Mouse (Mus musculus) lung, embryonic 16.5 days (tissue): ENCODE measurements at regions not wholly inside any gene's neighbourhood (a gene's known extent, or its start where the extent isn't known, plus 50 kb on each side); places are given as distances from the start of the nearest gene placed in this dataset.

Experiments
- ATAC-seq: fragments of 200-750 bp; cut with Nextera tagmentation; 2 replicates; pipeline ENCODE4 v1.8.0; 2017; ENCODE audit warnings: low read depth, mild to moderate bottlenecking, moderate library complexity
- H3K27ac ChIP-seq: fragments of 300-500 bp; sonication (generic); 2 replicates; pipeline ENCODE4 v1.5.1; 2014; ENCODE audit warnings: mild to moderate bottlenecking, control low read depth, low read length
- H3K27me3 ChIP-seq: fragments of 300-500 bp; sonication (generic); 2 replicates; pipeline ENCODE4 v1.6.1; 2014; ENCODE audit warnings: low read depth, low read length, mixed read lengths; ENCODE audit not compliant: control insufficient read depth, insufficient read depth
- H3K36me3 ChIP-seq: fragments of 300-500 bp; sonication (generic); 2 replicates; pipeline ENCODE4 v1.6.1; 2014; ENCODE audit warnings: low read length; ENCODE audit not compliant: control insufficient read depth, insufficient read depth
- H3K4me1 ChIP-seq: fragments of 300-500 bp; sonication (generic); replicated peaks from 2 replicates; pipeline ENCODE4 v1.6.1; 2014; ENCODE audit warnings: low read length, mixed read lengths; ENCODE audit not compliant: control insufficient read depth, insufficient read depth
- H3K4me2 ChIP-seq: fragments of 300-500 bp; sonication (generic); 2 replicates; pipeline ENCODE4 v1.6.1; 2014; ENCODE audit warnings: low read depth, low read length, control low read depth
- H3K4me3 ChIP-seq: fragments of 300-500 bp; sonication (generic); 2 replicates; pipeline ENCODE4 v1.5.1; 2014; ENCODE audit warnings: mild to moderate bottlenecking, low read length, control low read depth
- H3K9ac ChIP-seq: fragments of 300-500 bp; sonication (generic); 2 replicates; pipeline ENCODE4 v1.6.1; 2014; ENCODE audit warnings: low read length, control low read depth
- H3K9me3 ChIP-seq: fragments of 300-500 bp; sonication (generic); 2 replicates; pipeline ENCODE4 v1.6.1; 2016; ENCODE audit warnings: low read length; ENCODE audit not compliant: control insufficient read depth
- WGBS: fragments of 180-500 bp; shearing (Covaris S2); extraction: QIAGEN DNeasy Blood & Tissue Kit; methylation state at CpG from one replicate; pipeline ENCODE4 v1.1.7; 2014; 5-methylcytosine and 5-hydroxymethylcytosine counted together

DNA sequence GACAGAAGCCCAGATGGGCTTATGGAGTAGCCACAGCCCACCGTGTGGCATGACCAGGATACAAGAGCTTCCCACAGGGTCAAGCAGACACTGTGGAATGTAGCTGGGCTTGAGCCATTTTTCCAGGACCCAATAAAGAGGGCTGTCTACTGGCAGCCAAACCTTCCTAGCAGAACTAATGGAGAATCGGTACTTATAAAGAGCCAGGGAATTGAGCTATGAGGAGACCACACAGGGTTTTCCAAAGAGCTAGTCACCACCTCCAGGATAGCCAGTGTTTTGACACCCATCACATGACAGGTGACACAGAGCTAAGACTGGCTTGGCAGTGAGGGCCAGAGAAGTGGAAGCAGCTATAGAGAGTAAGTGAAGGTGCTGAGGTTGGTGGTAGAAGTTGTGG lies 149.9 kb downstream of the Map2k4 start:
- no peaks in the 10 kb centered on the region; the same call in 1 of the 2 replicates for H3K4me1 ChIP-seq
- no peak overlapping the region for H3K4me3 ChIP-seq
- no peak for ATAC-seq
- WGBS = 85% methylated on average over 2 of the region's 2 CpGs
- no peak overlapping the region for H3K9ac ChIP-seq
- no peak overlapping the region for H3K27ac ChIP-seq
- H3K27me3 ChIP-seq = no peaks in the 10 kb centered on the region
- no peak overlapping the region for H3K4me2 ChIP-seq
- no peaks in the 10 kb centered on the region for H3K36me3 ChIP-seq
- no peaks in the 10 kb centered on the region for H3K9me3 ChIP-seq

DNA sequence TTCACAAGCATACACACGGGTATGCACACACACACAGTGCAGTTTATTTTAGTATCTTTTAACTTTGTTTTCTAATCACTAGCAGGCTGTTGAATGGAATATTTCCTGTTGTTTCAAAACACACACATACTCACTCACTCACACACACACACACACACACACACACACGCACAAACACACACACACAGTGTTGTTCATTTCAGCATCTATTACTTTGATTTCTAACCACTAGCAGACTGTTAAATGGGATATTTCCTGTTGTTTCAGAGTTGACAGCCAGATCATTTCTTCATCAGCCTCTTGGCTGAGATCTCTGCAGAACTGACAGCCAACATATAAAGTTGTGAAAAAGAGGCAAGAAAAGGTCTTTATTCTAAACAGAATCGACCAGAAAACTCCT lies 150.9 kb downstream of the Map2k4 start:
- no peaks in the 10 kb centered on the region; the same call in 1 of the 2 replicates for H3K4me1 ChIP-seq
- no peak overlapping the region for H3K9ac ChIP-seq
- H3K9me3 ChIP-seq = no peaks in the 10 kb centered on the region
- H3K27ac ChIP-seq = no peak overlapping the region
- no peak overlapping the region for H3K4me2 ChIP-seq
- no peak overlapping the region for H3K4me3 ChIP-seq
- WGBS = 62% methylated on average over 3 of the region's 3 CpGs
- no peak for ATAC-seq
- no peaks in the 10 kb centered on the region for H3K36me3 ChIP-seq
- H3K27me3 ChIP-seq = no peaks in the 10 kb centered on the region

DNA sequence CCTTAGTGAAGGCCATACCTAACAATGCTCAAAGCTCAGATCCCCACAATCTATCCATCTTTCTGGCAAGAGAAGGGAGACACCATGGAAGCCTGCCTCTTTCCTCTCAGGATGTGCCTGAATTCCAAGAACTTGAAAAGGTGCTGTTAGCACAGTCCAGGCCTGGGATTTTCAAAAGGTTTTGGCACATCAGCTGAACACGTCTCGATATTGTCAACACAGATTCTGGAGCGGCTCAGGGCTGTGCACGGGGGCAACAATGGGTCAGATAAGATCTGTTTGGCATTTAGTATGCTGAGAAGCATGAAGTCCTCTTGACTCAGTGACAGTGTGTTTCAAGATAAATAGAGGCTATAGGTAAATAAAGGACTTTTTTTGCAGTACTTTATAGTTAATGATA lies 152.8 kb downstream of the Map2k4 start:
- WGBS = 2% methylated on average over 4 of the region's 4 CpGs
- Histone ChIP-seq H3K27ac (no peak overlapping the region), H3K4me2 (no peak overlapping the region), H3K4me3 (no peak overlapping the region), H3K9me3 (no peaks in the 10 kb centered on the region), H3K36me3 (no peaks in the 10 kb centered on the region), H3K27me3 (no peaks in the 10 kb centered on the region), H3K4me1 (no peaks in the 10 kb centered on the region; the same call in 1 of the 2 replicates), H3K9ac (no peak overlapping the region)
- peak; percentile 36; the same call in 1 of the 2 replicates for ATAC-seq

DNA sequence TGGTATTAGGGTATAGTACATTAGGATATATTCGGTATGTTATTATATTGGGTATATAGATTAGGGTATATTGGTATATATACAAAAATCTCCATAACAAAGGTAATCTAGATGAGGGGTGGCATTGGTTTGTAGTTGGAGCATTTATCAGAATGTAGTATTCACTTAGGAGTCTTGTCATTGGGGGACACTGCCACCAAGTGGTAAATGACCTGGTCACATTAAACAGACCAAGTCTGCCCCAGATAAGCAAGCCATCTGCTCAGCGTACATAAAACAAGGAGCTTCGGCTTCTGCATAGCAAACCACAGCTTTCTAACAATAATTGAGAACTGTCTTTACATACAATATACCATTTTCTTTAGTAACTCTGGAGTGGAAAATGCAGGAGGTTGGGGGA lies 156.9 kb downstream of the Map2k4 start:
- Histone ChIP-seq H3K27me3 (no peaks in the 10 kb centered on the region), H3K4me1 (no peaks in the 10 kb centered on the region; the same call in 1 of the 2 replicates), H3K27ac (no peak overlapping the region), H3K9me3 (no peaks in the 10 kb centered on the region), H3K9ac (no peak overlapping the region), H3K36me3 (no peaks in the 10 kb centered on the region), H3K4me2 (no peak overlapping the region), H3K4me3 (no peak overlapping the region)
- ATAC-seq = no peak
- WGBS = 58% methylated on average over 3 of the region's 3 CpGs

DNA sequence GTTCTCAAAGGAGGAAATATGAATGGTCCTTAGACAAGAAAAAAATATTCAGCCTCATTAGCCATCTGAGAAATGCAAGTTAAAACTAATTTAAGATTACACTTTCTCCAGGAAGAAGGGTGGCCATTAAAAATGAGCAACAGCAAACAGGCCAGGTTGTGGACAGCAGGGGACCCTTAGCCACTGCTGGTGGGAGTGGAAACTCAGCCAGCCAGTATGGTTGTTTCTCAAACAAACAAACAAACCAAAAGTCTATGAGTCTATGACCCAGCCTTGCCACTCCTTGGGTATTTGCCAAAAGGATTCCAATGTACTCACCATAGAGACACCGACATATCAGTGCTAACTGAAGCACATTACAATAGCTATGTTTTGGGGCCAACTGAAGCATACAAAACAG lies 157.7 kb downstream of the Map2k4 start:
- H3K27me3 ChIP-seq = no peaks in the 10 kb centered on the region
- no peaks in the 10 kb centered on the region for H3K9me3 ChIP-seq
- ATAC-seq = no peak
- H3K27ac ChIP-seq = no peak overlapping the region
- no peak overlapping the region for H3K4me2 ChIP-seq
- H3K9ac ChIP-seq = no peak overlapping the region
- no peaks in the 10 kb centered on the region; the same call in 1 of the 2 replicates for H3K4me1 ChIP-seq
- no peaks in the 10 kb centered on the region for H3K36me3 ChIP-seq
- no peak overlapping the region for H3K4me3 ChIP-seq
- 63% methylated on average over 1 of the region's 1 CpGs for whole genome bisulfite sequencing

DNA sequence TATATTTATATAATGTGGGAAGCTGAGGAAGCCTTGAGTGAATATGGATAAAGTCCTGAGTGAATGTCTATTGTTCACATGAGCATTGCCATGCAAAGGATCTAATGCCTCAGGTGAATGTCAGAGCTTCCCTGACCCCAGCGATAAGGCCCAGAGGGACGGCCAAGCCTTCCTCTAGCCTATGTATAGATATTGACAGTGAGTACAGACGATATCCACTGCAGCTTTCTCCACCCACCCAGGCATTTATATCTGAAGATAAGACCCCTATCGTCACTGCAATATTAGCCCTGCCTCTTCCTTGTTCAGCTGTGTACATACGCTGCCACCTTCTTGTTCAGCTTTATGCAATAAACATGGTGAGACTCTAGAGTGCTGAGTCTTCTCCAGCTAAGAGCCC lies 158.8 kb downstream of the Map2k4 start:
- Histone ChIP-seq H3K4me3 (no peak overlapping the region), H3K36me3 (no peaks in the 10 kb centered on the region), H3K9ac (no peak overlapping the region), H3K27ac (no peak overlapping the region), H3K4me2 (no peak overlapping the region), H3K27me3 (no peaks in the 10 kb centered on the region), H3K9me3 (no peaks in the 10 kb centered on the region), H3K4me1 (no peaks in the 10 kb centered on the region)
- ATAC-seq = no peak
- WGBS = 77% methylated on average over 5 of the region's 5 CpGs

DNA sequence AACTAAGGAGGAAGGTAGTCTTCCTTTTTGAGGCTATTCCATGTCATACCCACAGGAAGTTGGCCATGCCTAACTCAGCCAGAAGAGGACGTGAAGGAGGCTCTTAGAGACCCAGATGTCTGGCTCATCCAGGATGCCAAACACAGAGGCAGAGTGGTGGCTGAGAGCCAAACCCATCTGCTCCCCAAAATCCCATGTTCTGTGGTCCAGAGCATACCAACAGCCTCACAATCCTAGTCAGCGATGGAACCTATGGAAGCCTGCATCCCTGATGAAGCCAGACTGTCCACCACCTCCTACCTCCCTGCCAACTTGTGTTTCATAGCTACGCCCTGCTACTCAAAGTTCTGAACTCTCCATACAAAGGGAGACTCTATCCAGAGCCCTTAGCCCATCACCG lies 169.1 kb downstream of the Map2k4 start:
- H3K4me2 ChIP-seq = no peak overlapping the region
- WGBS = 82% methylated on average over 4 of the region's 4 CpGs

DNA sequence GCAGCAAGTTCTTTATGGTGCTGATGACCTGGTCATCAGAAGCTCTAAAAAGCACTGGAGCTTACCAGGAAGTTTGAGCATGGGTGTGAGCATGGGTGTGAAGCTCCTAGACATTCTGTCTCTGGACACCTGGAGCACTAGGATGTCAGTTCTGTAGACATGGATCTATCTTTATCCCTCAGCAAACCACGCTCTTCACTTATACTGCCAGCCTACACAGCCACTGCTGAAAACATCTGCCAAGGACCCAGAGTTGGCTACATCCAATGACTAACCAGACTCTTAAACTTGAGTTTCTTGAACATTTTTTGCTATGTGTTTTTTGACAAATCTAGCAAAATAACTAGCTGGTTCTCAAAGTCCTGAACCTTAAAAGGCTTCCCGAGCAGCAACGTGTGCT lies 177.6 kb downstream of the Map2k4 start:
- no peak for ATAC-seq
- H3K36me3 ChIP-seq = no peaks in the 10 kb centered on the region
- 88% methylated on average over 3 of the region's 3 CpGs for WGBS
- H3K9ac ChIP-seq = no peak overlapping the region
- H3K4me3 ChIP-seq = no peak overlapping the region
- H3K9me3 ChIP-seq = no peaks in the 10 kb centered on the region
- H3K4me1 ChIP-seq = no peaks in the 10 kb centered on the region
- H3K4me2 ChIP-seq = no peak overlapping the region
- no peaks in the 10 kb centered on the region for H3K27me3 ChIP-seq
- no peak overlapping the region for H3K27ac ChIP-seq

More for the DNA sequence above, 169.1 kb downstream of the Map2k4 start:
- H3K36me3 ChIP-seq = no peaks in the 10 kb centered on the region
- no peaks in the 10 kb centered on the region for H3K27me3 ChIP-seq
- H3K27ac ChIP-seq = no peak overlapping the region
- no peak for ATAC-seq
- H3K4me3 ChIP-seq = no peak overlapping the region
- H3K9ac ChIP-seq = no peak overlapping the region
- no peaks in the 10 kb centered on the region for H3K9me3 ChIP-seq
- H3K4me1 ChIP-seq = no peaks in the 10 kb centered on the region

DNA sequence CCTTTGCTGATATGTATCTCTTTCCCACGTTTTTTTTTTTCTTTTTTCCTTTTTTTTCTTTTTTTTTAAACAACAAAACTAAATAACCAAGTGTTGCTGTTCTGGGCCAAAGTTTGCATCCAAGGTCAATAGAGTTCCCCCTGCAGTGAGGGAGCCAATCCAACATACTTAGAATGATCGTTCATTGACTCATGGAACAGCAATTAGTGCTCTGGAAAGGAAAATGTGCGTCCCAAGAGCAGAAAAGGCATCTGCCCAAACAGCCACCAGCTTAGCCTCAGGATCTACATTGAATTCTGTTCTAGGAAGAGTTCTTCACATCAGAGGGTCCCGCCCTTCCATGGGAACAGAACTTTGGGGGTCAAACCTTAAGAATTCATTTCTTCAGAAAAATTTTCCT lies 179.0 kb downstream of the Map2k4 start:
- Histone ChIP-seq H3K36me3 (no peaks in the 10 kb centered on the region), H3K4me1 (no peaks in the 10 kb centered on the region), H3K27me3 (no peaks in the 10 kb centered on the region), H3K27ac (no peak overlapping the region), H3K4me3 (no peak overlapping the region), H3K9me3 (no peaks in the 10 kb centered on the region), H3K4me2 (no peak overlapping the region), H3K9ac (no peak overlapping the region)
- WGBS = 57% methylated on average over 4 of the region's 4 CpGs
- ATAC-seq = no peak
